8 mouse cellular contexts compared by ENCODE assay signal in the genomic region with DNA sequence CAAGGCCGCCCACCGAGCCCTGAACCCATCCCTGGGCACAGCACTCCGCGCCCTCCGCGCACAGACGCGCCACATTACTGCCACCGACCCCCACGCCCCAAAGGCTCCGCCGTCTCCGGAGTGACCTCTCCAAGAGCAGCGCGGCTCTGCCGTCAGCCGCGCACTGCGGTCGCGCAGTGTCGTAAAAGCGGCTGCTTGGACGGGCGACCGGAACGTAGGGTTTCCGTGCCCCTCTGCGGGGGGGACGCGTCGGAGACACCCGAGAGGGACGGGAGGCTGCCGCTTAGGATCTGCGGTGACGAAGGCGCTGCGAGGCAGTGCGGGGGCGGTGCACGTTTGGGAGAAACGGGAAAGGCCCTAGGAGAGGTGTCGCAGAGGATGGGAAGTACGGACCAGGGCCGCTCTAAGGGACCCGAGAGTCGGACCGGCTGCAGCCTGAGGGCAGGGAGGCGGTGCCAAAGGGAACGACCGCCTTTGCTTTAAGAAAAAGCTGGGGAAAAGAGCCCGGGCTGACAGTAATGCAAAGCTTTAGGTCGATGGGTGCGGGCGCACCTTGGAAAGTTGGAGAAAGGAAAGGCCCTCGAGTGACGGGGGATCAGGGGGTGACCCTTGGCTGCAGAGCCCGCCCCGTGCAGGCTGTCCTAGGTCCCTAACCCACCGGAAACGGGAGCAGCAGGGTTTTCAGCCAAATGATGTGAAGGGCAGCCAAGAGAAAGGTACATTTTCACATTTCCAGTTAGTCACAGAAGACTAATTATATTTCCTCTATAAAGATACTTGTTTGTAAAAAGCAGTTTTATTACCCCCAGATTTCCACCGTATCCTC. TPM values are rescaled to one million over a fixed set of nuclear protein-coding genes. Genes with fewer than 3 reads are reported as not detected.
DNase-seq lines count a peak whose midpoint lies in the region; ATAC-seq and TF ChIP-seq lines count a peak whose summit lies in the region.

A gene (minus strand): TSS at position 389 of the 826 bp plus-strand sequence.

- TF ChIP-seq POLR2A in cortical plate, adult 2 months (IDR thresholded peaks at IDR 0.05; ENCODE audit: extremely low read depth, insufficient read depth, low read length) = peak; percentile 79

- H3K4me1 ChIP-seq in cortical plate, adult 2 months (ENCODE audit: control insufficient read depth, insufficient read depth, low read length) = no peaks in the 10 kb centered on the region; the same call in 1 of the 2 replicates

- peak; percentile 82 for DNase-seq in gastrocnemius, postnatal 10 days
- DNase-seq in induced T-regulatory cell, adult 2 months (ENCODE audit: low read depth) = peak; percentile 84
- peak; percentile 76 to 88 for DNase-seq in left cerebral cortex, adult 9 months (ENCODE audit: low spot score in 2 of 2)
- DNase-seq in right cerebral cortex, postnatal 14 days = peak; percentile 85
- peak; percentile 83 to 85 for DNase-seq in urinary bladder, postnatal 36 days (ENCODE audit: low spot score in 2 of 2)

- no peak for TF ChIP-seq CTCF in cortical plate, adult 2 months (IDR thresholded peaks at IDR 0.05; ENCODE audit: extremely low read depth, insufficient read depth, low read length)

- H3K4me3 ChIP-seq in cortical plate, adult 2 months (ENCODE audit: insufficient read depth, low read length) = peak within 1 kb of the TSS; percentile 76

- peak within 1 kb of the TSS; percentile 70 for H3K27ac ChIP-seq in cortical plate, adult 2 months (ENCODE audit: insufficient read depth, low read length)

- peak; percentile 85 for ATAC-seq in activated CD4-positive, CD25-positive, alpha-beta regulatory T cell, adult 4 months
- peak; percentile 90 for ATAC-seq in megakaryocyte progenitor cell, adult 5-6 weeks (replicated peaks; ENCODE audit: poor library complexity)

RNA-seq across cellular contexts. Expression of the gene that starts here (rescaled TPM):
- 10 to 100 TPM; 15.8 to 18.2 TPM for polyA plus RNA-seq in activated CD4-positive, CD25-positive, alpha-beta regulatory T cell, adult 4 months (2017; shearing (Covaris generic))
- polyA plus RNA-seq in cortical plate, adult 2 months (2012; rRNA removed) = 49.4 and 49.8 TPM in 2 replicates
- 100 to 1,000 TPM; 196 to 235 TPM for total RNA-seq in gastrocnemius, postnatal 10 days (2021)
- total RNA-seq in megakaryocyte progenitor cell, adult 5-6 weeks (2015) = 47.2 and 58.0 TPM in 2 replicates
- total RNA-seq in megakaryocyte progenitor cell, adult 5-6 weeks (2017) = 47.9 and 48.0 TPM in 2 replicates

Comparison
In these comparisons a context has a peak if more than half of its experiments do, and no peak if none do; other contexts are left out.
1. Peak in every context shown above with its lines: DNase-seq, ATAC-seq, H3K4me3 ChIP-seq and H3K27ac ChIP-seq.